Mouse (Mus musculus) bone marrow, adult 2 months (tissue): Measurements from ENCODE around the gene Dupd1. TPM values are rescaled to one million over a fixed set of nuclear protein-coding genes. Genes with fewer than 3 reads are reported as not detected.

ENCODE experiments used
- H3K27ac ChIP-seq: fragments of 200-500 bp; 2 replicates; pipeline ENCODE4 v1.5.1; 2012; ENCODE audit warnings: low read depth, mild to moderate bottlenecking, control low read depth, inconsistent platforms, low read length; ENCODE audit not compliant: control insufficient read depth, poor library complexity, insufficient read depth
- H3K4me1 ChIP-seq: fragments of 200-500 bp; 2 replicates; pipeline ENCODE4 v1.6.1; 2011; ENCODE audit warnings: low read length; ENCODE audit not compliant: control insufficient read depth, insufficient read depth
- H3K4me3 ChIP-seq: fragments of 200-500 bp; replicated peaks from 2 replicates; pipeline ENCODE3; 2011; ENCODE audit warnings: mild to moderate bottlenecking, low read depth, low read length, control low read depth; ENCODE audit not compliant: control insufficient read depth
- CTCF ChIP-seq: fragments of 200-500 bp; IDR thresholded peaks from 2 replicates; pipeline ENCODE4 v1.5.1; 2011; ENCODE audit warnings: low read length, control low read depth; ENCODE audit not compliant: control insufficient read depth, insufficient read depth
- POLR2A ChIP-seq: fragments of 200-500 bp; IDR thresholded peaks from 2 replicates; pipeline ENCODE4 v1.6.1; 2011; ENCODE audit warnings: low read depth, mild to moderate bottlenecking, control low read depth, low read length, borderline replicate concordance; ENCODE audit not compliant: control insufficient read depth
- WGBS: fragments of 180-500 bp; shearing (Covaris S2); methylation state at CpG from one replicate; pipeline ENCODE4 v1.1.7; 2018; 5-methylcytosine and 5-hydroxymethylcytosine counted together
- polyA plus RNA-seq: library from polyadenylated mRNA; stranded (reverse); fragments of >200 nt; gene quantifications from 2 replicates; pipeline ENCODE4 v1.2.4, GENCODE M21; 2011; ENCODE audit warnings: low replicate concordance; ENCODE audit not compliant: missing spikeins, insufficient read depth, insufficient read length

Dupd1 gene
- not detected in 2 replicates for polyA plus RNA-seq

DNA sequence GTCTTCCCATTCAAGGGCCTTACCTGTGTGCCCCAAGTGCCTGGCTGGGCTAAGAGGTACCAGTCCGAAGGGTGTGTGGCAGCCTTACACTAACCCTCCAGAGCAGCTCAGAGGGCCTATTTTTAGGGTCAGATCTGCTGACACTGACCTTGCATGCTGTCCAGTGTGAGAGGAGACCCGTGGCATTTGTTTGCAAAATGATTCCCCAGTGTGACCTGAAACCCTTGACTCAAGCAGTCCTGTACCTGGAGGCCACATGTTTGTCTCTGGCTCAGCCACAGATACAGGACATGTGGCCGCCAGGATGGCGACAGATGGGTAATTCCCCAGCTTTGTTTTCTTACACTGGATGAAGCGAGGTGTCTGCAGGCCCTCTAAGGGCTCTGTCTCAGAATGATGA, at the start of gene Dupd1:
Dupd1 (minus strand) TSS at position 91 of the 400 bp plus-strand sequence.
- no peak within 1 kb of the TSS for H3K4me3 ChIP-seq
- whole genome bisulfite sequencing, result 81% methylated on average over 5 of the region's 5 CpGs
- H3K4me1 ChIP-seq, result no peaks in the 10 kb centered on the region
- no peak within 1 kb of the TSS for H3K27ac ChIP-seq
- TF ChIP-seq CTCF, result no peak
- TF ChIP-seq POLR2A, result no peak

- Histone ChIP-seq H3K4me1 (peaks cover 2% of the 10 kb centered on the region; the same call in 1 of the 2 replicates), H3K27ac (no peak overlapping the region), H3K4me3 (no peak overlapping the region)
- TF ChIP-seq CTCF (no peak), POLR2A (no peak)
- WGBS, result 78% methylated on average over 3 of the region's 3 CpGs
Observed at GRCm38 (mm10) chr14:21763736-21764135, 49.4 kb upstream of the Dupd1 start.

DNA sequence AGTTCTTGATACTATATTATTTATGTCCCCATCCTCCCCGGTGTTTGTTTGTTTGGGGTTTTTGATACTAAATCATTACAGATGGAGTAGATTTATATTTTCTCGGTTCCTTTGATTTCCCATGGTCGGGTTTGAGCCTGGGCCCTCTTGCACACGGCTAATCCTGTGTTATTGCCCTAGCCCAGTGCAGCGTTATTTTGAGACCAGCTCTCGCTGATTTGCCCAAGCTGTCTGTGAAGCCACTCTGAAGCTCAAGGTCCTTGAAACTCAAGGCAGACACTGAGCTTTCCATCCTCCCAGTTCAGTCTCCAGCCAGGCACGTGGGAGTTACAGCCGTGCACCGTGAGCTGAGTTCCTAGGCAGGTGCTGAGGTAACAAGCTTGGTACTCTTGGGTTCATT, 47.2 kb upstream of the Dupd1 start:
- peaks cover 2% of the 10 kb centered on the region; the same call in 1 of the 2 replicates for H3K4me1 ChIP-seq
- H3K27ac ChIP-seq, result no peak overlapping the region
- TF ChIP-seq CTCF (no peak), POLR2A (no peak)
- H3K4me3 ChIP-seq, result no peak overlapping the region
- WGBS, result 91% methylated on average over 9 of the region's 9 CpGs

DNA sequence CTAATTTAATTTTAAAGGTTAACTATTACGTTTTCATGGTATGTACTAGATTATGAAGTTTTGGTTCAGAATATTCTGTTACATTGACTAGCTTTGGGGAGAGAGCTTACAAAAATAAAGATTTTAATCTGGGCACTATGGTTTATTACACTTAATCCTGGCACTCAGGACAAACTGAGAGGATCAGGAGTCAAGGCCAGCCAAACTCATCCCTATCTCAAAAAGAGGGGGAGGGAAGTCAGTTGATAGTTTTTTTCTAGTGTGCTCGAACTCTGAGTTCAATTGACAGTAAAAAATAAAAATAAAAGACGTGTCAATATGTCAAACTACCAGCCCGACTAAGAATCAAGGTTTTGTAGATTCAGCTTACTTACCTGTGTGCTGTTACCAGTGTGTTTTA, 39.0 kb upstream of the Dupd1 start:
- TF ChIP-seq POLR2A, result no peak
- no peak for TF ChIP-seq CTCF
- H3K4me1 ChIP-seq, result no peaks in the 10 kb centered on the region; the same call in 1 of the 2 replicates
- 78% methylated on average over 4 of the region's 4 CpGs for WGBS

GRCm38 (mm10) chr14:21752411-21752810, 38.0 kb upstream of the Dupd1 start:
- no peak for TF ChIP-seq CTCF
- no peak for TF ChIP-seq POLR2A
- no peak overlapping the region for H3K4me3 ChIP-seq
- no peak overlapping the region for H3K27ac ChIP-seq
- WGBS, result 94% methylated on average over 3 of the region's 3 CpGs
- no peaks in the 10 kb centered on the region; the same call in 1 of the 2 replicates for H3K4me1 ChIP-seq

More for the DNA sequence above, 39.0 kb upstream of the Dupd1 start:
- Histone ChIP-seq H3K4me3 (no peak overlapping the region), H3K27ac (no peak overlapping the region)

GRCm38 (mm10) chr14:21750881-21751542, 36.6 kb upstream of the Dupd1 start, which contains the start of gene Dusp13:
TSS of gene Dusp13 (minus strand) at chr14:21751181.
- H3K4me1 ChIP-seq, result no peaks in the 10 kb centered on the region; the same call in 1 of the 2 replicates
- peak within 1 kb of the TSS; percentile 83 for H3K4me3 ChIP-seq
- under 1% methylated on average over 26 of the region's 26 CpGs for WGBS
- no peak; the same call in 1 of the 2 replicates for TF ChIP-seq POLR2A
- TF ChIP-seq CTCF, result no peak
- H3K27ac ChIP-seq, result peak within 1 kb of the TSS; percentile 88

- Histone ChIP-seq H3K27ac (peak within 1 kb of the TSS; percentile 88), H3K4me1 (no peaks in the 10 kb centered on the region; the same call in 1 of the 2 replicates), H3K4me3 (peak within 1 kb of the TSS; percentile 83)
- TF ChIP-seq CTCF (no peak), POLR2A (peak; percentile 68; the same call in 1 of the 2 replicates)
- WGBS, result 6% methylated on average over 52 of the region's 52 CpGs
Observed at GRCm38 (mm10) chr14:21750008-21750880, 35.9 kb upstream of the Dupd1 start, which contains the start of gene Samd8. TSS of gene Samd8 (plus strand) at chr14:21750531.
